Mouse (Mus musculus): ENCODE measurements around the gene Tnni3.

Tnni3 gene

DNA sequence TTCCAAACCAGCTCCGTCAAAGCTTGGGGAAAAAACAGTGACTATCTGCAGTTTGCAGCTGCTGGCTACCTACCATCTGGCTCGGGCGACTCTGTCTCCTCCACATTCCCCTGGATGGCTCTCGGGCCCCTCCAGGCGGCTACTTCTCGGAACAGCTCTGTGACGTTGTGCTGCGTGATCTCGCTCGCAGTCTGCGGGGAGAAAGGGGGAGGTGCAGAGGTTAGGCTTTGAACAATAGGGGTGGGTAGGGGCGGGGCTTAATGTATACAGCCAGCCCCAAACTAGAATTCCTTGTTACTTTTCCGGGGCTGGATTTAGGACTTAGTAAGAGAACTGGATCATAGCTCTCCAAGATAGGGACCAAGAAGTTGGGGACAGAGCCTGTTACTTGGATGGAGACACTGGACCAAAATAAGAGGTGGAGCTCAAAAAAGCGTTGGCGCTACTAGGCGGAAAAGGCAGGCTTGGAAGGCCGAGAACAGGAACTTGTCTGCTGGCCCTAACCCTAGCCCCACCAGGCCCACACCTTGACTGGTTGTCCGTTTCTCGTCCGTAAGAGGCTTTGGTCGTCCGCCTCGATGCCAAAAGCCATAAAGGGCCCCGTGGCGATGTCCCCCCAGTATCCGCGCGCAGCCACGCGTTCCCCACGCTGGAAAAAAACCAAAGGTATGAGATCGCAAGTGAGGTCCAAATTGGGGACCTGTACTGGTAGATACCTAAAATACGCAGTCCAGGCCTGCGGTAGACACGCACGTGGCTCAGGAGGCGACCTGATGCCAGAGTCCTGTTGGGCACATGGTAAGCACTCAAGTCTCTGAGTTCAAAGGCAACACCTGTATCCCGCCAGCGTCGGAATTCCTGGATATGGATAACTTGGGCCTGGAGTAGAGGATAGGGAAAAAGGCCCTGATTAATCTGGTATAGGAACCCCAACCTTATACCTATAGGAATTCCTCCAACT, 2.6 kb upstream of the Tnni3 start:
- H3K4me3 ChIP-seq (replicated peaks; ENCODE audit: low read length), result peak overlapping the region; percentile 73
- H3K9me3 ChIP-seq (ENCODE audit: low read length), result 0 out of 2 replicates have a peak, but pooled peaks cover 3% of the 10 kb centered on the region
- TF ChIP-seq CTCF (conservative IDR thresholded peaks at IDR 0.05; ENCODE audit: low read length), result peak; percentile 61
- no peak for TF ChIP-seq NANOG (IDR thresholded peaks at IDR 0.05; ENCODE audit: borderline replicate concordance, low read length)
- peaks cover 12% of the 10 kb centered on the region for H3K27me3 ChIP-seq (ENCODE audit: insufficient read depth, low read length)
- H3K36me3 ChIP-seq (ENCODE audit: insufficient read depth, low read length), result peaks cover 4% of the 10 kb centered on the region
- peaks cover 72% of the 10 kb centered on the region for H3K4me1 ChIP-seq (replicated peaks; ENCODE audit: low read depth, low read length)

DNA sequence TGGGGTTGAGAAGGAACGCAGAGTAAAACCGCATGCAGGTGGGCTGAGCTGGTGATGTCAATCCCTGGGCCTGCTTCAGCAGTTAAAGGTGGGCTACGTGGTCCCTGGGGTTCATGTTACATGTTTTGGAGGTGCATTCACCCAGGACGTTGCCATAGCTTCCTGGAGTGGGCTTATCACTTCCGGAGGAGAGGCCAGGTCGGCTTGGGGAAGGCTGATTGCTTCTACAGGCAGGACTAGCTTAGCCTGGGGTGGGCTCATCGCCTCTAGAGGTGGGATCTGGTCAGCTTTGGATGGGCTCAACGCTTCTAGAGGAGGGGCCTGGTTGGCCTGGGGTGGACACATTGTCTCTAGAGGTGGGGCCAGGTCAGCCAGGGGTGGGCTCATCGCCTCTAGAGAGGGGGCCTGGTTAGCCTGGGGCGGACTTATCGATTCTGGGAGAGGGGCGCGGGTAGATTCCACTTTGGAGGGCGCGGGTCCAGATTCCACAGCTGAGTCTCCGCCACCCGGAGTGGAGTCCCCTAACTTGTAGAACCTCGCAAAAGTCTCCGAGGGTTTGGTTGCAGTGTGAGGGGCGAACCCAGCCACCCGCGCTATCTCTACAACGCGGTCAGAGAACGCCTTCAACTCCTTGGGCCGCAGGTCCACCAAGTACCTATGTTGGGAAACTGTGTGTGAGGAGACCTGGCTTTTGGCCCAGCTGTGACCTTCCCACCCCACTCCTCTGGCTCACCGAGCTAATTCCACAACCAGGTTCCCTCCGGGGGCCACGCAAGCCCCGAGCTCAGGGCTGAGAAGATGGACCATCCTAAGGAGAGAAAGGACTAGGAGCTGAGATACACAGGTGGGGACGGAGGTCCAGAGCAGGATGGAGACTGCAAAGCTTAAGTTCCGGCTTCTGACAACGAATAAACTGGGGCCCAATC, 561 bp downstream of the Tnni3 start:
- H3K27me3 ChIP-seq (ENCODE audit: insufficient read depth, low read length), result peaks cover 26% of the 10 kb centered on the region
- H3K4me3 ChIP-seq (replicated peaks; ENCODE audit: low read length), result peak overlapping the region; percentile 35
- H3K36me3 ChIP-seq (ENCODE audit: insufficient read depth, low read length), result peaks cover 23% of the 10 kb centered on the region
- 0 out of 2 replicates have a peak, but pooled peaks cover 3% of the 10 kb centered on the region for H3K9me3 ChIP-seq (ENCODE audit: low read length)
- H3K4me1 ChIP-seq (replicated peaks; ENCODE audit: low read depth, low read length), result peaks cover 66% of the 10 kb centered on the region
- no peak for TF ChIP-seq POU5F1 (IDR thresholded peaks at IDR 0.05; ENCODE audit: borderline replicate concordance, low read length)
- no peak for TF ChIP-seq NANOG (IDR thresholded peaks at IDR 0.05; ENCODE audit: borderline replicate concordance, low read length)
- no peak for TF ChIP-seq CTCF (conservative IDR thresholded peaks at IDR 0.05; ENCODE audit: low read length)

- Histone ChIP-seq H3K9me3 (ENCODE audit: low read length) (0 out of 2 replicates have a peak, but pooled peaks cover 3% of the 10 kb centered on the region), H3K36me3 (ENCODE audit: insufficient read depth, low read length) (peaks cover 30% of the 10 kb centered on the region), H3K4me3 (replicated peaks; ENCODE audit: low read length) (peak overlapping the region; percentile 35; the same call in 1 of the 2 replicates), H3K4me1 (replicated peaks; ENCODE audit: low read depth, low read length) (peaks cover 59% of the 10 kb centered on the region), H3K27me3 (ENCODE audit: insufficient read depth, low read length) (peaks cover 26% of the 10 kb centered on the region)
- TF ChIP-seq POU5F1 (IDR thresholded peaks at IDR 0.05; ENCODE audit: borderline replicate concordance, low read length), result no peak
- TF ChIP-seq NANOG (IDR thresholded peaks at IDR 0.05; ENCODE audit: borderline replicate concordance, low read length), result no peak
- TF ChIP-seq CTCF (conservative IDR thresholded peaks at IDR 0.05; ENCODE audit: low read length), result no peak
These were observed 1.7 kb downstream of the Tnni3 start for GRCm38 (mm10) chr7:4522292-4522691.

GRCm38 (mm10) chr7:4521231-4522003, 2.6 kb downstream of the Tnni3 start:
- no peak for TF ChIP-seq CTCF (conservative IDR thresholded peaks at IDR 0.05; ENCODE audit: low read length)
- TF ChIP-seq POU5F1 (IDR thresholded peaks at IDR 0.05; ENCODE audit: borderline replicate concordance, low read length), result no peak
- no peak for TF ChIP-seq NANOG (IDR thresholded peaks at IDR 0.05; ENCODE audit: borderline replicate concordance, low read length)
- Histone ChIP-seq H3K27me3 (ENCODE audit: insufficient read depth, low read length) (peaks cover 26% of the 10 kb centered on the region), H3K4me3 (replicated peaks; ENCODE audit: low read length) (peak overlapping the region; percentile 61), H3K4me1 (replicated peaks; ENCODE audit: low read depth, low read length) (peaks cover 60% of the 10 kb centered on the region), H3K36me3 (ENCODE audit: insufficient read depth, low read length) (peaks cover 30% of the 10 kb centered on the region), H3K9me3 (ENCODE audit: low read length) (0 out of 2 replicates have a peak, but pooled peaks cover 3% of the 10 kb centered on the region)

DNA sequence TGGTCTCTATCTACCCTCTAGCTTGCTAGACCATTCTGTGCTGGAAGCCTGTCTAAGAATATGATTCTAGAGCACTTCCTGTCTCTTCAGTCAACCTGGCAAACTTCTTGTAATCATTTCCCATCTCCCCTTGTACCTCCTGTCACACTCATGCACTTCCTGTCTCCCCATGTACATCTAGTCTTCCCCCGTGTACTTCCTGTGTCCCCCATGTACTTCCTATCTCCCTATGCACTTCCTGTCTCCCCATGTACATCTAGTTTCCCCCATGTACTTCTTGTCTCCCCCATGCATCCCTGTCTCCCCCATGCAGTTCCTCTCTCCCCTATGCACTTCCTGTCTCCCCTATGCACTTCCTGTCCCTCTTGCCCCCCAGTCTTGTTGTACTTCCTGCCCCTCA, 5.5 kb downstream of the Tnni3 start:
- H3K36me3 ChIP-seq (ENCODE audit: insufficient read depth, low read length), result peaks cover 25% of the 10 kb centered on the region
- TF ChIP-seq POU5F1 (IDR thresholded peaks at IDR 0.05; ENCODE audit: borderline replicate concordance, low read length) (no peak), CTCF (conservative IDR thresholded peaks at IDR 0.05; ENCODE audit: low read length) (no peak), NANOG (IDR thresholded peaks at IDR 0.05; ENCODE audit: borderline replicate concordance, low read length) (no peak)
- peaks cover 77% of the 10 kb centered on the region for H3K4me1 ChIP-seq (replicated peaks; ENCODE audit: low read depth, low read length)
- no peaks in the 10 kb centered on the region for H3K9me3 ChIP-seq (ENCODE audit: low read length)
- no peak overlapping the region for H3K4me3 ChIP-seq (replicated peaks; ENCODE audit: low read length)
- peaks cover 29% of the 10 kb centered on the region for H3K27me3 ChIP-seq (ENCODE audit: insufficient read depth, low read length)

DNA sequence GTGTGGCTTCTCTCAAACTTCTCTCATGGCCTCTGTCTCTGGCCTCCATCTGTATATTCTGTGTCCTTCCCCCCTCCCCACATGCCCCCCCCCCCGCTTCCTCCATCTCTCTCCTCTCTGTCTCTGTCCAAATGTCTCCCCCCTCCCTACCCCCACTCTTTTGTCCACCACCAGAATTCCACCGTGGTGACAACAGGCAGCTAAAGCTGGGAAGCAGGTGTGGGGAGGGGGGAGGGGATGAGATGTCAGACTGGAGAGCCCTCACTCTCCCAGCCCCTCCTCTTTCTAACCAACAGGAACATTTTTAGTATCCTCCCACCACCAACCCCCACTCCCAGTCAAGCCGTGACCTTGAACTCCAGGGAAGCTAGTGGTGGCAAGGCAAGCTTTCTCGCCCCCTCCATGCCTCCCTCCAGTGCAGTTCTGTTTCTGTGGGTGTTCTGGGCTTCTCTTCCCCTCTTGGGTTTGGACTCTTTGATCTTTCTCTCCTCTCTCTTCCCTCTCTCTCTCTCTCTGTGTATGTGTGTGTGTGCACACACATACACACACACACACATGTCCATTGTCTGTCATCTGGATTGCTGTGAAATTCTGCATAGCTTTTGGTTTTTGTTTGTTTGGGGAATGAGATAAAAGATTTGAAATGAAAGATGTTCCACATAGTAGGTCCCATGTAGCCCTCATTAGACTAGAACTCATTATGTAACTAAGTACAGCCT, 7.5 kb downstream of the Tnni3 start, which contains the start of gene Tnnt1:
TSS of gene Tnnt1 (minus strand) at position 51 of the 719 bp plus-strand sequence.
- peaks cover 16% of the 10 kb centered on the region for H3K27me3 ChIP-seq (ENCODE audit: insufficient read depth, low read length)
- peaks cover 25% of the 10 kb centered on the region for H3K36me3 ChIP-seq (ENCODE audit: insufficient read depth, low read length)
- H3K4me3 ChIP-seq (replicated peaks; ENCODE audit: low read length), result peak within 1 kb of the TSS; percentile 51; the same call in 1 of the 2 replicates
- no peaks in the 10 kb centered on the region for H3K9me3 ChIP-seq (ENCODE audit: low read length)
- no peak for TF ChIP-seq NANOG (IDR thresholded peaks at IDR 0.05; ENCODE audit: borderline replicate concordance, low read length)
- TF ChIP-seq CTCF (conservative IDR thresholded peaks at IDR 0.05; ENCODE audit: low read length), result no peak
- TF ChIP-seq POU5F1 (IDR thresholded peaks at IDR 0.05; ENCODE audit: borderline replicate concordance, low read length), result no peak
- H3K4me1 ChIP-seq (replicated peaks; ENCODE audit: low read depth, low read length), result peaks cover 63% of the 10 kb centered on the region

GRCm38 (mm10) chr7:4515853-4516252, 8.2 kb downstream of the Tnni3 start:
- TF ChIP-seq CTCF (conservative IDR thresholded peaks at IDR 0.05; ENCODE audit: low read length) (no peak), NANOG (IDR thresholded peaks at IDR 0.05; ENCODE audit: borderline replicate concordance, low read length) (no peak), POU5F1 (IDR thresholded peaks at IDR 0.05; ENCODE audit: borderline replicate concordance, low read length) (no peak)

More at GRCm38 (mm10) chr7:4515853-4516252, 8.2 kb downstream of the Tnni3 start:
- Histone ChIP-seq H3K4me1 (replicated peaks; ENCODE audit: low read depth, low read length) (peaks cover 57% of the 10 kb centered on the region), H3K36me3 (ENCODE audit: insufficient read depth, low read length) (peaks cover 25% of the 10 kb centered on the region), H3K4me3 (replicated peaks; ENCODE audit: low read length) (peak overlapping the region; percentile 51; the same call in 1 of the 2 replicates), H3K9me3 (ENCODE audit: low read length) (no peaks in the 10 kb centered on the region), H3K27me3 (ENCODE audit: insufficient read depth, low read length) (peaks cover 12% of the 10 kb centered on the region)
